Mouse (Mus musculus) bone marrow macrophage, adult 2 months (primary cell): ENCODE measurements around the gene Map4k5.

Experiments used
- CTCF ChIP-seq: IDR thresholded peaks from 2 replicates; pipeline ENCODE4 v1.5.1; 2012; ENCODE audit warnings: low read depth, mild to moderate bottlenecking, low read length, moderate library complexity
- POLR2A ChIP-seq: IDR thresholded peaks from 2 replicates; pipeline ENCODE4 v1.6.1; 2012; ENCODE audit warnings: mild to moderate bottlenecking, low read depth, low read length, borderline replicate concordance

DNA sequence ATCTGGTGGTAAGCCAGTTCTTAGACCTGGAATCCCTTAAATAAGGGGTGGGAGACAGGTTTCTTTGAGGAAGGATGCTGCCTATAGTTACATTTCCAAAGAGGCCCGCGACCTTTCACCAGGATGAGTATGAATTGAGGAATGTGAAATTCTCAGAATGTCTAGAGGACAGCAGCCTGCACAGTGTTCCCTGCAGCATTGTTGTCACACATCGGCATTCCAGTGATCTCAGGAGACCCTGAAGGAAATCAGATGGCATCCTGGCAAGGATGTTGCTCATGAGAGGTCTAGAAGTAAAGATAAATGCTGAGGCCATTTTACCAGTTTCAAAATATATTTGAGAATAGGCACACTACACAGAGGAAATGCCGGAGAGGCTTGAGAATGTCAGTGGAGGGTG, 5.1 kb upstream of the Map4k5 start:
- no peak for TF ChIP-seq CTCF
- no peak for TF ChIP-seq POLR2A
